ENCODE assay signal across 9 mouse cellular contexts in genomic region chr19:36687843-36688637, GRCm38 (mm10). TPM values are rescaled to one million over a fixed set of nuclear protein-coding genes. Genes with fewer than 3 reads are reported as not detected.
DNase-seq lines count a peak whose midpoint lies in the region; ATAC-seq and TF ChIP-seq lines count a peak whose summit lies in the region.
"Had no signal": no experiment of that assay in that cellular context is flagged by ENCODE, and none has a peak within 500 bp of the region (broad histone marks: within the 10 kb centered on the region; RNA-seq: fewer than 3 reads in every experiment).

No protein-coding gene starts in this region.

- TF ChIP-seq CTCF in brain, embryonic 14.5 days (IDR thresholded peaks at IDR 0.05; ENCODE audit: borderline replicate concordance, extremely low read depth, insufficient read depth, insufficient read length) = no peak
- TF ChIP-seq CTCF in lung, adult 2 months (IDR thresholded peaks at IDR 0.05; ENCODE audit: insufficient read depth, low read length) = no peak

- H3K4me1 ChIP-seq in hindbrain, embryonic 12.5 days = peaks cover 12% of the 10 kb centered on the region; the same call in 1 of the 2 replicates
- H3K4me1 ChIP-seq in hindbrain, embryonic 10.5 days (replicated peaks) = peaks cover 13% of the 10 kb centered on the region
- peaks cover 11% of the 10 kb centered on the region; the same call in 1 of the 2 replicates for H3K4me1 ChIP-seq in lung, adult 2 months (ENCODE audit: control insufficient read depth, insufficient read depth, low read length)
- peaks cover 18% of the 10 kb centered on the region for H3K4me1 ChIP-seq in stomach, embryonic 15.5 days

- H3K4me3 ChIP-seq in hindbrain, embryonic 12.5 days = no peak overlapping the region
- no peak overlapping the region for H3K4me3 ChIP-seq in hindbrain, embryonic 10.5 days
- no peak overlapping the region for H3K4me3 ChIP-seq in lung, adult 2 months (replicated peaks; ENCODE audit: extremely low read depth, low read depth, low read length)
- H3K4me3 ChIP-seq in stomach, embryonic 15.5 days (replicated peaks) = no peak overlapping the region

- H3K36me3 ChIP-seq in hindbrain, embryonic 12.5 days = no peaks in the 10 kb centered on the region
- H3K36me3 ChIP-seq in hindbrain, embryonic 10.5 days = no peaks in the 10 kb centered on the region
- no peaks in the 10 kb centered on the region for H3K36me3 ChIP-seq in stomach, embryonic 15.5 days

- H3K9ac ChIP-seq in hindbrain, embryonic 12.5 days = no peak overlapping the region
- H3K9ac ChIP-seq in stomach, embryonic 15.5 days = no peak overlapping the region

- peak overlapping the region; percentile 68 for H3K27ac ChIP-seq in hindbrain, embryonic 12.5 days
- no peak overlapping the region for H3K27ac ChIP-seq in hindbrain, embryonic 10.5 days
- peak overlapping the region; percentile 94 for H3K27ac ChIP-seq in stomach, embryonic 15.5 days

- H3K4me2 ChIP-seq in hindbrain, embryonic 12.5 days (replicated peaks) = no peak overlapping the region
- H3K4me2 ChIP-seq in stomach, embryonic 15.5 days = no peak overlapping the region

- TF ChIP-seq POLR2A in brain, embryonic 14.5 days (IDR thresholded peaks at IDR 0.05; ENCODE audit: borderline replicate concordance, extremely low read depth, insufficient read depth, insufficient read length, poor library complexity, severe bottlenecking) = no peak
- no peak for TF ChIP-seq POLR2A in lung, adult 2 months (IDR thresholded peaks at IDR 0.05; ENCODE audit: borderline replicate concordance, extremely low read depth, low read depth, low read length)

- WGBS in hindbrain, embryonic 12.5 days = 73% methylated on average over 8 of the region's 8 CpGs
- 87% methylated on average over 8 of the region's 8 CpGs for WGBS in hindbrain, embryonic 10.5 days
- WGBS in lung, adult 2 months = 24% methylated on average over 8 of the region's 8 CpGs
- WGBS in stomach, embryonic 15.5 days = 34% methylated on average over 8 of the region's 8 CpGs

- peak; percentile 44; the same call in 1 of the 2 replicates for ATAC-seq in hindbrain, embryonic 12.5 days (ENCODE audit: low FRiP score)
- ATAC-seq in stomach, embryonic 15.5 days (ENCODE audit: insufficient read depth, low FRiP score, low read depth) = peak; percentile 84
- no peak for ATAC-seq in erythroblast, adult 5-6 weeks (replicated peaks; ENCODE audit: low FRiP score, poor library complexity, severe bottlenecking)

- DNase-seq in hindbrain, embryonic 10.5 days (ENCODE audit: low spot score) = no peak
- peak; percentile 89 for DNase-seq in brain, embryonic 14.5 days (ENCODE audit: low read depth)
- DNase-seq in heart, adult 8-10 months (ENCODE audit: low spot score) = peak; percentile 86
- DNase-seq in kidney, adult 9 months = peak; percentile 49
- peak; percentile 69 for DNase-seq in lung, adult 2 months

- no peaks in the 10 kb centered on the region for H3K27me3 ChIP-seq in hindbrain, embryonic 12.5 days
- no peaks in the 10 kb centered on the region for H3K27me3 ChIP-seq in hindbrain, embryonic 10.5 days (ENCODE audit: insufficient read depth, poor library complexity, severe bottlenecking)
- H3K27me3 ChIP-seq in stomach, embryonic 15.5 days (replicated peaks) = no peaks in the 10 kb centered on the region
- H3K27me3 ChIP-seq: CH12.LX had no signal

- no peaks in the 10 kb centered on the region for H3K9me3 ChIP-seq in hindbrain, embryonic 12.5 days (replicated peaks)
- H3K9me3 ChIP-seq in hindbrain, embryonic 10.5 days = no peaks in the 10 kb centered on the region
- no peaks in the 10 kb centered on the region for H3K9me3 ChIP-seq in stomach, embryonic 15.5 days

RNA-seq across cellular contexts. Expression of gene Ppp1r3c, which starts 48.4 kb away (rescaled TPM):
- 8.1 and 8.3 TPM in 2 replicates for polyA plus RNA-seq in hindbrain, embryonic 12.5 days (2016; fragmentation: Nextera tagmentation; extraction: Ambion mirVana)
- 2.6 and 4.5 TPM in 2 replicates for polyA plus RNA-seq in hindbrain, embryonic 10.5 days (2016; fragmentation: Nextera tagmentation; extraction: Ambion mirVana)
- polyA plus RNA-seq in brain, embryonic 14.5 days (2012; rRNA removed) = 4.2 and 8.7 TPM in 2 replicates
- total RNA-seq in heart, adult 8-10 months (2022) = 100 to 1,000 TPM in 2 of 4 experiments, 10 to 100 TPM in 2; 82.2 to 179 (median 102) TPM
- polyA plus RNA-seq in lung, adult 2 months (2012; rRNA removed) = 5.4 and 9.8 TPM in 2 replicates
- polyA plus RNA-seq in stomach, embryonic 15.5 days (2015; fragmentation: Nextera tagmentation; extraction: Ambion mirVana) = 20.8 and 22.0 TPM in 2 replicates
- not detected in 2 replicates for total RNA-seq in erythroblast, adult 5-6 weeks (2015; ENCODE audit: low replicate concordance)
- not detected in 2 replicates for total RNA-seq in erythroblast, adult 5-6 weeks (2017; ENCODE audit: low replicate concordance)
- total RNA-seq: CH12.LX had no signal
